Mouse (Mus musculus) thymus, postnatal 25 days (tissue): ENCODE data around the gene Bcl2l14.
A peak's percentile ranks its signal among the peaks of the same experiment; 100 is the strongest.

Source experiments
- DNase-seq: peaks from one replicate; pipeline ENCODE4 v3.0.0; 2022

Bcl2l14 gene

DNA sequence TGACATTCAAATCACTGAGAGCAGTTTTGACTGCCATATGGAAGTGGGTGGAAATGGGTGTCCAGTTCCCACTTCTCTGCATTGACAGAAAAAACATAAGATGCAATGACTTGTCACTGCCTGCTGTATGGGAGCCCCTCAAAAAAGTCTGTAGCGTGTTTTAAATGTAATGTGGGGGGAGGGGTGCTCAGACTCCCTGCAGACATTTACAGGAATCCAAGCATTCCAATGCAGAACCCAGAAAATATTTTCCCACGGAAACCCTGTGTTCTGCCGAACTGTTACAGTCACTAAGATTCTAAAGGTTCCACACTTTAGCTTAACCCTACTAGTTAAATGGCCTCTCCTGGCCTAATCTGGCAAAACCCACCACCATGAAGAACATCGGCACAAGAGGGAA, at the start of gene Bcl2l14:
Gene Bcl2l14, plus strand, starts transcription at position 301 of the 400 bp plus-strand sequence.
- DNase-seq, result no peak

DNA sequence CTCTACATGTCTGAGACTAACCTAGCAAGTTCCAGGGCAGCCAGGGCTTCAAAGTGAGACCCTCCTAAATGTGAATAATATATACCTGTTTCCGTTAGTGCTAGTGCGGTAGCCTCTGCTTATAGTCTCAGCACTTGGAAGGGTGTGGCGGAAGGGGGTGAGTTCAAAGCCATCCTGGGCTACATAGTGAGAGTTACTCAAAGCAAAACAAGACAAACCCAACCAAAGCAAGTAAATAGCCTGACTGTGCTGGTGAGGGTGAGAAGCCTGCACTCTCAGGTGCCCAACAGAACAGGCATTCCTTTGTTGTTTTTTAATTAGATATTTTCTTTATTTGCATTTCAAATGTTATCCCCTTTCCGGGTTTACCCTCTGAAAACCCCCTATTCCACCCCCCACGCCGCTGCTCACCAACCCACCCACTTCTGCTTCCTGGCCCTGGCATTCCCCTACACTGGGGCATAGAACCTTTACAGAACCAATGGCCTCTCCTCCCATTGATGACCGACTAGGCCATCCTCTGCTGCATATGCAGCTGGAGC, 47.5 kb upstream of the Bcl2l14 start:
- DNase-seq, result no peak

DNA sequence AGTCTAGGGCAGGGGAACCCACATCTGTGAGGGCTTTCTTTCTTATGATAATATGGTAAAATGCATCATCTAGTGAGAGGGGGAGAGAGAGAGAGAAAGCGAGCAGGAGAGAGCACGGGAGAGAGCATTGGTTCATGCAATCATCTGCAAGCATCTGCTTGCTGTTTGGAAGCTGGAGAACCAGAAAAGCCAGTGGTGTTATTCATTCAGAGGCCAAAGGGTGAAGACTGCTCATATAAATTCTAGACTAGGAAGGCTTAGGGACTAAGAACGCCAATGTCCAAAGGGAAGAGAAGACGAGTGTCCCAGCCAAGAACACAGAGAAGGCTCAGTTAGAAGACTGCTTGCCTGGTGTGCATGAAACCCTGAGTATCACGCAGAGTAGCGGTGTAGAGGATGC, 43.2 kb upstream of the Bcl2l14 start:
- no peak for DNase-seq

DNA sequence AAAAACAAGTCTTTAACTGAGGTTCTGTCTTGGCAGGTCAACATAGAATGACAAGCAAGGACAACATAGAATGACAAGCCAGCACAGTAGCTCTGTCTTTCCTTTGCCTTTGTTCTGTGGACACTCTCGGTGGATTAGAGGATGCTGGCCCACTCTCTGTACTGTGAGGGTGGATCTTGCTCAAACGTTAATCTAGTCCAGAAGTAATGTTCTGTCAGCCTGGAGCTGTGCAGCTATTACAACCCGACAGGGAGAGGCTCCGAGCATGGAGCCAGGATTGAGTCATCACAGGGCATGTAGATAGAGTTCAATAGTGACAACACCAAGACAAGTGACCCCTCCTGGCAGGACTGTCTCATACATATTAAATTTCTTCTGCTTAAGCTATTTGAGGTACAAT, 42.4 kb upstream of the Bcl2l14 start:
- no peak for DNase-seq

DNA sequence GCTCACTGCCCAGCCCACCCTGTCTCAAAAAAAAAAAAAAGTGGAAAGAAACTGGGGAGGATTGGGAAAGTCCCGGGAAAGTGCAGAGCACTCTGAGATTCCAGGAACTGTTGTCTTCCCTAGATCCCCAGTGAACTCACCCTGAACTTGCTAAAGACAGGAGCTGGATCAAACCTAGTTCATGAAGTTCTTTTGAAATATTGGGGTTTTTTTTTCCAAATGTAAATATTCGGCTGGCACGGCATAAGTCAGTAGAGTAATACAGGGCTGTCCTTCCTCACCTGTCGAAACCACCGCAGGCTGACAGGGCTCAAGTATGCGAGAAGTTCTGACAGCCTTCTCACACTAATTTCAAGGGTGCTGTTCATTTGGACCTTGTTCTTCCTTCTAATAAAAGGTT, 38.5 kb upstream of the Bcl2l14 start:
- DNase-seq, result no peak

DNA sequence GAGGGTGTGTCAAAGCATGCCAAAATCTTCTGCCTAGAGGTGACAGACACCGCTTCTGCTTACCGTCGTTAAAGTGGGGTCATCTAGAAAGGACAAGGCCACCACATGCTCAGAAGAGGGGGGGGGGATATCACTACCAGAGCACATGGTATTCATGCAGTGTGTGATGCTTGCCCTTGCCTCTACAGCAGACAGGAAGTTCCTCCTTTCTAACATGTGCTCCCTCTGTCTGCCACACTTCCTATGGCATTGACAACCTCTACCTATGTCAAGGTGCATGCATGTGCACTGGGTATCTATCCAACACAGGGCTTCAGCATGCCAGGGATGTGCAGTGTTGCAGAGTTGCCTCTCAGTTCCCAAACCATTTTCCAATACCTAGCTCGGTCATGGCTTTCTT, 36.0 kb upstream of the Bcl2l14 start:
- peak; percentile 15 for DNase-seq

GRCm38 (mm10) chr6:134364644-134365043, 31.5 kb upstream of the Bcl2l14 start:
- peak; percentile 35 for DNase-seq

- no peak for DNase-seq
Observed at GRCm38 (mm10) chr6:134365952-134366351, 30.2 kb upstream of the Bcl2l14 start.

GRCm38 (mm10) chr6:134366366-134367351, 29.5 kb upstream of the Bcl2l14 start:
- DNase-seq, result peak; percentile 16

GRCm38 (mm10) chr6:134367366-134368281, 28.5 kb upstream of the Bcl2l14 start:
- DNase-seq, result no peak

DNA sequence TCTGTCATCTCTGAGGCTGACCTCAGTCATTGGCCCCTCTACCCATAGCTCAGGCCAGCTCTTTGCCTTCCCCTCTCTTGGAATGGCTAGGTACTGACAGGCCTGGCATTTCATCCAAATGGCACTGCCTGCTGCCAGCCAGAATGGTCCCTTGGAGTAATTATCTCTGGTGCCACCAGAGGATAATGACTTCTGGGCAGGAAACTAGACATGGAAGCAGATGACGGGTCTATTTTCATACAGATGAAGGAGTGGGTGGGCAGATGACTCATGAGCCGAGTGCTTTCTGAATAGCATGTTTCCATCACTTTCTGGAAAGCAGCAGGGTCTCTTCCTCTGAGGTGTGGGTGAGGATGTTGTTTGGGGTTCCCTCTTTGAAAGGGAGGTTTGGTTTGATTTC, 23.2 kb upstream of the Bcl2l14 start:
- no peak for DNase-seq

GRCm38 (mm10) chr6:134377201-134377600, 18.9 kb upstream of the Bcl2l14 start:
- no peak for DNase-seq

GRCm38 (mm10) chr6:134377856-134378255, 18.3 kb upstream of the Bcl2l14 start:
- no peak for DNase-seq

GRCm38 (mm10) chr6:134381462-134381861, 14.7 kb upstream of the Bcl2l14 start:
- no peak for DNase-seq

DNA sequence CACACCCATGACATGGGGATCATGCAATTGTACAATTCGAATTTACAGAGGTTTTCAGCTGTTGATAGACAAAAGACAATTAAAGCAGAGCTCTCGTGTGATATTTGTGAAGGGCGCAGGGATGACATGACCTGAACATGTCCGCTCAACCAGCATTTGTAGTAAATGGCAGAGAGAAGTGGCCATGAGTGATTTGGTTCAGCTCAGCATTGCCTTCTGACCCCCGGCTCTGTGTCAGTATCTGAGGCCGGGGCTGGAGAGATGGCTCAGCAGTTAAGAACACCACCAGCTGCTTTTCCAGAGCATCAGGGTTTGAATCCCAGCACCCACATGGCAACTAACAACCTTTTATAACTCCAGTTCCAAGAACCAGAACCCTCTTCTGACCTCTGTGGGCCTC, 10.2 kb upstream of the Bcl2l14 start:
- DNase-seq, result no peak

DNA sequence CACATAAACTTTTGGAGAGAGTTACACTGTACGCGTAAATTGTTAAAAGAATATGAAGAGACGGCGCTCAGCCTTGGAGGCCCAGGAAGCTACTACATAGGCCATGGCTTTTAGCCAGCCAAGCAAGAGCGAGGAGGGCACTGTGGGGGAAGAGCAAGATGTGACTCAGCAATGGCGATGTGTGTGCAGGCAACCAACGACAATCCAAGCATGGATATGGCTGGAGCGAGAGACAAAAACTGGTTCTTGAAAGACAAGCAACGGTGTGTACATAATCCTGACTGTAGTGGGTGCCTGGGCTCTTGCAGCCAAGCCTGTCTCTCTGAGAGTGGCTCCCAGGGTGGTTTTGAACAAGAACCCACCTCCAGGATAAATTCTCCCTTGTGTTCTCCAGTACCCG, 8.7 kb upstream of the Bcl2l14 start:
- DNase-seq, result no peak

GRCm38 (mm10) chr6:134388424-134389110, 7.6 kb upstream of the Bcl2l14 start:
- DNase-seq, result no peak

DNA sequence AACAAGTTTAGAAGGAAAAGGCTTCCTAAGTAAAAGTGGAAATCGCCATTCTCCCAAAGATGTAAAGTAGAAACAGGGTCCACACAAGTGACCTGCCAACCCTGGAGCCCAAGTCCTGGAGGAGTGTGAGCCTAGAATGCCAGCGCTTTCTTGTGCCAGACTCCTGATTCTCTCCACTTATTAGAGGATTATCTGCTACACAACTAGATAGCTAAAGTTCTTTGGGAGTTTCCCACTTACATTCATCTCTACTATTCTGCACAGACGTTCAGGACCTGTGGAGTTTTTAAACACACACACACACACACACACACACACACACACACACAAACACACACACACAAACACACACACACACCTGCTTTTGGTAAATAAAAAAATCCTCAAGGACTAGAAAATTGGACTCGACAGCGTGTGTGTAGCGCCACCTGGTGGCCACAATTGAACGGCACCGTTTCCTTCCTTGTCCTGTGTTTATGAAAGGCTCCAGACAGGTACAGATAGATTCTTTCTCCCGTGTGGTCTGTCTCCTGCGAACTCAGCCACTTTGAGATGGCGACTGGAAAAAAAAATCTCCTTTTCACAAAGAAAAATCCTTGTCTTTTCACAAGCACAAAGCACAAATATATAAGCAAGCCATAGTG, 6.7 kb upstream of the Bcl2l14 start:
- DNase-seq, result peak; percentile 79

DNA sequence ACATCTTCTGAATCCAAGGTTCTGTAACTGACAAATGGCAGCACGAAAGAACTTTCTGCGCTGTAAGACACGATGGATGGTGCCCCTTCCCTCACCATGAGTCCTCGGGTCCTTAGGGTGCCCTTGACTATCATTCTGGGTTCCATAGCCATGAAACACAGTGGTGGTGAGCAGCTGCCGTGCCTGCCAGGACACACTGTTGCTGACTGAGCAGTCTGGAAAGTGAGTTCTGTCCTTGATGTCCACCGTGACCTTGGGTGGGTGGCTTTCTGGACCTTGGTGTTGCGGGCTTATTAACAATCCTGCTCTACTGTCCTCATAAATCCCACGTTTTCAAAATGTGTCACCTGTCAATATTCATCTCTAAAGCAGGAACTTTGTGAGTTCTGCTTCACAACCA, 6.2 kb upstream of the Bcl2l14 start:
- no peak for DNase-seq

DNA sequence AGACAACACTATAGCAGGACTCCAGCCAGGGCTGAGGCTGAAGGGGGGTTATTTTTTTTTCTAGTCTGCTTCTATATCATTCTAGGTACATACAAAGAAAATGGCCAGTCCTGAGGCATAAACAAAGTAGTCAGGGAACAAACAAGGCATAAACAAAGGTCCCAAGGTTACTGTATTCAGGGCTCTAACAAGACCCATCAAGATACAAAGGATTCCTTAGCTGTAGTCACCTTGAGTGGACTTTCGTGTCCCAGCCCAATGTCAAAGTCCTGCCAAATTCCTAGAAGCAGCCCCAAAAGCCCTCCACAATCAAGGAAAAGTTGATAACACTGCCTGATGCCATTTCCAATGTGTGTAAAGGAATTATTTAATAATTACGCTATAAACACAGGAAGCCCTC, 5.3 kb upstream of the Bcl2l14 start:
- DNase-seq, result no peak

- DNase-seq, result peak; percentile 67
Observed at GRCm38 (mm10) chr6:134402914-134403683, 7.0 kb downstream of the Bcl2l14 start.
